Mouse (Mus musculus): Measurements from ENCODE around the gene Rftn1. TPM values are rescaled to one million over a fixed set of nuclear protein-coding genes. Genes with fewer than 3 reads are reported as not detected.
A peak's percentile ranks its signal among the peaks of the same experiment; 100 is the strongest.

Gene Rftn1
- polyA plus RNA-seq, 1 experiment from 2014 or later = 12.8 TPM

- Histone ChIP-seq H3K9me3 (ENCODE audit: control insufficient read depth, low read length) (no peaks in the 10 kb centered on the region), H3K9ac (replicated peaks; ENCODE audit: low read length) (no peak overlapping the region), H3K27ac (replicated peaks; ENCODE audit: low read depth, low read length) (0 out of 2 replicates have a peak overlapping the region, but pooled peaks have one; percentile 32), H3K4me3 (replicated peaks; ENCODE audit: low read depth, low read length) (no peak overlapping the region), H3K36me3 (ENCODE audit: control insufficient read depth, insufficient read depth, low read length) (no peaks in the 10 kb centered on the region), H3K27me3 (ENCODE audit: control insufficient read depth, insufficient read depth, low read length) (no peaks in the 10 kb centered on the region), H3K4me2 (ENCODE audit: low read length) (no peak overlapping the region), H3K4me1 (ENCODE audit: control insufficient read depth, insufficient read depth, low read length) (no peaks in the 10 kb centered on the region)
- ATAC-seq (ENCODE audit: low FRiP score, low TSS enrichment) (no peak; the same call in 1 of the 2 replicates), DNase-seq (peak; percentile 31)
- 43% methylated on average over 16 of the region's 16 CpGs for WGBS
Observed at GRCm38 (mm10) chr17:50055154-50055756, 135.2 kb downstream of the Rftn1 start.

- WGBS = 87% methylated on average over 7 of the region's 7 CpGs
Observed at GRCm38 (mm10) chr17:50054586-50054985, 135.9 kb downstream of the Rftn1 start.

DNA sequence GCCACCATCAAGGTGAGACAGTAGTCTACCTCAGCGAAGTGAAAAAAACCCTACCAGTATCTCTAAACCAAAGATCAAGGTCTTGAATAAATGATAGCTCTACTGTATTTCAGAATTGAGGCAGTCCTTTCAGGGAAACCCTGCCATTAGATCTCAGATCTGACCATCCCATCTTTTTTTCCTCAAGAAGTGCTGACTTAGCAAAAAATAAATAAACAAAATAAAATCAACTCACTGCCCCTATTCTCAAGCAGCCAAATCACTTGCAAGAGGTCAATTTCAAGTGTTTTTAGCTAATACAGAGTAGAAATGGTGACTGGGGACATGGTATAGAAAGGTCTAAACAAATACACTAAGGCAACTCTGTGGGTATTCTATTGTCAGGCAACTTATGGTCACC lies 136.5 kb downstream of the Rftn1 start:
- WGBS = 93% methylated on average over 1 of the region's 1 CpGs
- Histone ChIP-seq H3K4me1 (ENCODE audit: control insufficient read depth, insufficient read depth, low read length) (no peaks in the 10 kb centered on the region), H3K27ac (replicated peaks; ENCODE audit: low read depth, low read length) (no peak overlapping the region), H3K9ac (replicated peaks; ENCODE audit: low read length) (no peak overlapping the region), H3K9me3 (ENCODE audit: control insufficient read depth, low read length) (no peaks in the 10 kb centered on the region), H3K27me3 (ENCODE audit: control insufficient read depth, insufficient read depth, low read length) (no peaks in the 10 kb centered on the region), H3K4me3 (replicated peaks; ENCODE audit: low read depth, low read length) (no peak overlapping the region), H3K36me3 (ENCODE audit: control insufficient read depth, insufficient read depth, low read length) (no peaks in the 10 kb centered on the region), H3K4me2 (ENCODE audit: low read length) (no peak overlapping the region)
- ATAC-seq (ENCODE audit: low FRiP score, low TSS enrichment) = no peak
- no peak for DNase-seq

More at GRCm38 (mm10) chr17:50054586-50054985, 135.9 kb downstream of the Rftn1 start:
- no peaks in the 10 kb centered on the region for H3K36me3 ChIP-seq (ENCODE audit: control insufficient read depth, insufficient read depth, low read length)
- no peak overlapping the region for H3K4me2 ChIP-seq (ENCODE audit: low read length)
- H3K27ac ChIP-seq (replicated peaks; ENCODE audit: low read depth, low read length) = no peak overlapping the region
- H3K9me3 ChIP-seq (ENCODE audit: control insufficient read depth, low read length) = no peaks in the 10 kb centered on the region
- DNase-seq (no peak), ATAC-seq (ENCODE audit: low FRiP score, low TSS enrichment) (no peak)
- H3K27me3 ChIP-seq (ENCODE audit: control insufficient read depth, insufficient read depth, low read length) = no peaks in the 10 kb centered on the region
- no peaks in the 10 kb centered on the region for H3K4me1 ChIP-seq (ENCODE audit: control insufficient read depth, insufficient read depth, low read length)
- H3K4me3 ChIP-seq (replicated peaks; ENCODE audit: low read depth, low read length) = no peak overlapping the region
- no peak overlapping the region for H3K9ac ChIP-seq (replicated peaks; ENCODE audit: low read length)

DNA sequence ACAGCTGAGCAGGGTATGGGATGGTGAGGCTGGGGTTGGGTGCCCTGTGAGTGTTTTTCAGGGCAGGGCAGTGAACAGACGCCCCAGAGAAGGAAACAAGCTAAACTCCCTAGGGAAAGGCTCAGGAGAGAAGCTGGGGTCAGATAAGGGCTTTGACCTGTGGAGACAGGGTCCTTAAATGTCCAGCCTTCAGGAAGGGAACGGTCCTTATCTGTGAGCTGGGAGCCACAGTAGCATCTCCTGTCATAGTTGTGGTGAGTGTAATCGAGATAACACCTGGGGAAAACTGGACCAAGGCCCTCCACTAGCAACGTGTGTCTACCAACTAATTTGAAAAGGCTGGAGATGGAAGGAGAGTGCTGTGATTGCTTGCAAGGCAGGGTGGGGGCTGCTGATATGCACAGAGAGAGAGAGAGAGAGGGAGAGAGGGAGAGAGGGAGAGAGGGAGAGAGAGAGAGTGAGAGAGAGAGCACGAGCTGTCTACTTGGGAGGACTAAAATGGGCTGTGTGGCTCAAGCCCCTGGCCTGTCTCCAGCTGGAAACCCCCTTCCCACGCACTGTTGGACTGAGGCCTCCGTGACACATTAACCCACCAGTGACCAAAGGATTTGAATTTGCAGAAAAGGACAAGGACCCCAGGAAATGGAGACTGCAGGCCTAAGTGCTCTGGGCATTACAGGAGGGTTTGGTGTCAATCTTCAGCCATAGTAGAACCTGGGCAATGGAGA lies 137.6 kb downstream of the Rftn1 start:
- Histone ChIP-seq H3K4me2 (ENCODE audit: low read length) (no peak overlapping the region), H3K9ac (replicated peaks; ENCODE audit: low read length) (no peak overlapping the region), H3K36me3 (ENCODE audit: control insufficient read depth, insufficient read depth, low read length) (no peaks in the 10 kb centered on the region), H3K4me3 (replicated peaks; ENCODE audit: low read depth, low read length) (no peak overlapping the region), H3K9me3 (ENCODE audit: control insufficient read depth, low read length) (no peaks in the 10 kb centered on the region), H3K27me3 (ENCODE audit: control insufficient read depth, insufficient read depth, low read length) (no peaks in the 10 kb centered on the region), H3K27ac (replicated peaks; ENCODE audit: low read depth, low read length) (no peak overlapping the region), H3K4me1 (ENCODE audit: control insufficient read depth, insufficient read depth, low read length) (no peaks in the 10 kb centered on the region)
- WGBS = 76% methylated on average over 7 of the region's 7 CpGs
- ATAC-seq (ENCODE audit: low FRiP score, low TSS enrichment) (no peak), DNase-seq (no peak)

DNA sequence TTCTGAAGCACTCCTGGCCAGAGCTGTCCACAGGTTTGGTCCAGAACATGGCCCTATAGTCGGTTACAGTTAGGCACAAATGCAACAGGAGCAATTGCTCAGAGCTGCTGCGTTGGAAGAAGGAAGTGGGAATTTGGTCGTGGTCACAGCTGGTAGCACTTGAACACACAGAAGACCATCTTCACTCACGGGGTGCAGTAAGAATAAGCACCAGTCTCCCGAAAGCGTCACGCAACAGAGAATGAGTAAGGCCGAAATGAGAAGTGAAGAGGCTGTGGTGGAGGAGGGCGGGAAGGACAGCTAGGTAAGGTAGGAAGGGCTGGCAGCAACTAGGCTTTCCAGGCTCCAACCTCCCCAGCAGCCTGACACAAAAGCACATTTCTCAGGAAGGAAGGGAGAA lies 140.0 kb downstream of the Rftn1 start:
- Histone ChIP-seq H3K4me1 (ENCODE audit: control insufficient read depth, insufficient read depth, low read length) (no peaks in the 10 kb centered on the region), H3K27ac (replicated peaks; ENCODE audit: low read depth, low read length) (no peak overlapping the region), H3K36me3 (ENCODE audit: control insufficient read depth, insufficient read depth, low read length) (no peaks in the 10 kb centered on the region), H3K4me3 (replicated peaks; ENCODE audit: low read depth, low read length) (no peak overlapping the region), H3K27me3 (ENCODE audit: control insufficient read depth, insufficient read depth, low read length) (no peaks in the 10 kb centered on the region), H3K9me3 (ENCODE audit: control insufficient read depth, low read length) (no peaks in the 10 kb centered on the region), H3K9ac (replicated peaks; ENCODE audit: low read length) (no peak overlapping the region), H3K4me2 (ENCODE audit: low read length) (no peak overlapping the region)
- WGBS = 88% methylated on average over 9 of the region's 9 CpGs
- DNase-seq (no peak), ATAC-seq (ENCODE audit: low FRiP score, low TSS enrichment) (no peak)

- Histone ChIP-seq H3K4me1 (ENCODE audit: control insufficient read depth, insufficient read depth, low read length) (no peaks in the 10 kb centered on the region), H3K9ac (replicated peaks; ENCODE audit: low read length) (no peak overlapping the region), H3K27ac (replicated peaks; ENCODE audit: low read depth, low read length) (no peak overlapping the region), H3K36me3 (ENCODE audit: control insufficient read depth, insufficient read depth, low read length) (no peaks in the 10 kb centered on the region), H3K27me3 (ENCODE audit: control insufficient read depth, insufficient read depth, low read length) (no peaks in the 10 kb centered on the region), H3K4me2 (ENCODE audit: low read length) (no peak overlapping the region), H3K4me3 (replicated peaks; ENCODE audit: low read depth, low read length) (no peak overlapping the region), H3K9me3 (ENCODE audit: control insufficient read depth, low read length) (no peaks in the 10 kb centered on the region)
- WGBS = 73% methylated on average over 9 of the region's 9 CpGs
- no peak for ATAC-seq (ENCODE audit: low FRiP score, low TSS enrichment)
- DNase-seq = peak; percentile 54
Observed at GRCm38 (mm10) chr17:50048209-50048608, 142.3 kb downstream of the Rftn1 start.

DNA sequence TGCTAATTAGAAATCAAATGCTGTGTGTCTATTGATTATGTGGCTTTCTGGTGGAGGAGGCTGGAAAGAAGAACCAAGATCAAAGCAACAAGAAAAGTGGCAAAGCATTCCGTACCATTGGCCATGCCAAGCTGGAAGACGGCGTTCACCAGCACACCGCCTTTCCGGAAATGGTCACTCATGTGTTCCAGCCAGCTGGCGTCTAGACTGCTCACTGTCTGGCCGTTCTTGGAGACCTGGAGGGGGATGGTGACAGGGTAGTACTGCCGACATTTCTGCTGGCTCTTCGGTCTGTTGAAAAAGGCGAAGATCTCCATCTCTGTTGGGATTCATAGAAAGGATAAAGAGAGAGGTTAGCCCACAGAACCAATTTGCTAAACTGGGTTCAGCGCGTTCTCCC lies 143.3 kb downstream of the Rftn1 start:
- no peak overlapping the region for H3K9ac ChIP-seq (replicated peaks; ENCODE audit: low read length)
- H3K36me3 ChIP-seq (ENCODE audit: control insufficient read depth, insufficient read depth, low read length) = no peaks in the 10 kb centered on the region
- no peak overlapping the region for H3K27ac ChIP-seq (replicated peaks; ENCODE audit: low read depth, low read length)
- no peak for ATAC-seq (ENCODE audit: low FRiP score, low TSS enrichment)
- H3K4me1 ChIP-seq (ENCODE audit: control insufficient read depth, insufficient read depth, low read length) = no peaks in the 10 kb centered on the region
- 93% methylated on average over 12 of the region's 12 CpGs for WGBS
- no peak overlapping the region for H3K4me3 ChIP-seq (replicated peaks; ENCODE audit: low read depth, low read length)
- H3K4me2 ChIP-seq (ENCODE audit: low read length) = no peak overlapping the region
- H3K27me3 ChIP-seq (ENCODE audit: control insufficient read depth, insufficient read depth, low read length) = no peaks in the 10 kb centered on the region
- H3K9me3 ChIP-seq (ENCODE audit: control insufficient read depth, low read length) = no peaks in the 10 kb centered on the region
- DNase-seq = no peak

DNA sequence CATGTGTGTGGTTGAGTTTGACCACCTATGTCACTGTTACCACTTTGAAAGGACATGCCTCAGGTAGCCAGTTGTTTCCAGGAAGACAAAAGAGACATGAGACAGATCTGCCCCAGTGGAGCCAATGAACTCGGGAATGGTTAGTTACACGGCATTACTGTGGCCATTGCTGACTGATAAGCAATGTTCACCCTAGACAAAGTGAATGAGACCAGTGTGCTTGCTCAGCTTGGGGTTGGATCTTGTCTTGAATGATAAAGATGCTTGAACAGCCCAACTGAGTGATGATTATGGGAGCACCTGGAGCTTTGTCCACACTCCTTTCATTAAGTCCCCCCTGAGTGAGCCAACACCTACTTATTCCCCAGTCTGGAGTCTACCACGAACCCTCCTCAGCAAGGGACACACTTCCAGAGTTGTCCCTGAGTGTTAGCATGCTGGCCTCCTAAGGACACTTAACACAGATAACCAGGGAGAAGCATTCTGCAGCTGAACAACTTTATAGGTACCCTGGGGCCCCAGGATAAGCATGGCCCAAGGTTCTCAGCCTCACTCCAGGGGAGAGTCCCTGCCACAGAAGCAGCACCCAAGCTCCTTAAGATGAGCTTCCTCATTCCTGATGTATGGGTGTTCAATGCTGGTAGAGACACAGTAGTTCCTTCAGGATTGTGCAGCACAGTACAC lies 149.6 kb downstream of the Rftn1 start:
- no peak overlapping the region for H3K27ac ChIP-seq (replicated peaks; ENCODE audit: low read depth, low read length)
- H3K4me2 ChIP-seq (ENCODE audit: low read length) = no peak overlapping the region
- H3K9me3 ChIP-seq (ENCODE audit: control insufficient read depth, low read length) = no peaks in the 10 kb centered on the region
- no peaks in the 10 kb centered on the region for H3K4me1 ChIP-seq (ENCODE audit: control insufficient read depth, insufficient read depth, low read length)
- ATAC-seq (ENCODE audit: low FRiP score, low TSS enrichment) = no peak
- H3K9ac ChIP-seq (replicated peaks; ENCODE audit: low read length) = no peak overlapping the region
- no peaks in the 10 kb centered on the region for H3K36me3 ChIP-seq (ENCODE audit: control insufficient read depth, insufficient read depth, low read length)
- DNase-seq = no peak
- H3K27me3 ChIP-seq (ENCODE audit: control insufficient read depth, insufficient read depth, low read length) = no peaks in the 10 kb centered on the region
- H3K4me3 ChIP-seq (replicated peaks; ENCODE audit: low read depth, low read length) = no peak overlapping the region
- WGBS = 95% methylated on average over 3 of the region's 3 CpGs
